Mouse (Mus musculus) G1E (cell line): Measurements from ENCODE around the gene Palmd.

ENCODE experiments used
- CTCF ChIP-seq: IDR thresholded peaks from 2 replicates; pipeline ENCODE4 v1.5.1; 2012; ENCODE audit warnings: low read depth, low read length, inconsistent platforms, mixed read lengths
- GATA1 ChIP-seq: IDR thresholded peaks from 2 replicates; pipeline ENCODE4 v1.6.1; 2012; ENCODE audit warnings: borderline replicate concordance, low read length, inconsistent platforms, mixed read lengths
- POLR2AphosphoS5 ChIP-seq: IDR thresholded peaks from 2 replicates; pipeline ENCODE4 v1.6.1; 2012; ENCODE audit warnings: low read depth, low read length, inconsistent platforms; ENCODE audit not compliant: insufficient replicate concordance
- TAL1 ChIP-seq: conservative IDR thresholded peaks from 2 replicates; pipeline ENCODE4 v1.6.1; 2012; ENCODE audit warnings: low read depth, low read length, inconsistent platforms, mixed read lengths

DNA sequence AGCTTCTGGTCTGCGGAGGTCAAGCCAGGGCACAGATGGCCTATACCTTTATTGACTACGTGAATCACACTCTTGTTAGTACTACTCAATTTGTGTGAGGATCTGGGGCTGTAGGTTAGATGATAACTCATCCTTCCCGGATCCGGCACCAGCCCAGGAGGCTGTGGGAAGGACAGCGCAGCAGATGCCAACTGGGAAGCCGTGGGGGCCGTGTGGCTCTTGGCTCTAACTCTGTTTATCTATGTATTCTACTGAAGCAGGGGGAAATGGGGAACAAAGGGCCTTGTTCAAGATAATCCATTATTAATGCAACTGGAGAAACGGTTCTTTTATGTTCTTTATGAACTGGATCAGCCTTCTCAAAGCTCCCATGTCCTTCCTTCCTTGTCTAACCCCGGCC lies 62.2 kb downstream of the Palmd start:
- TF ChIP-seq CTCF (no peak), GATA1 (no peak), TAL1 (no peak), POLR2AphosphoS5 (no peak)
